Mouse (Mus musculus): ENCODE measurements at regions not wholly inside any gene's neighbourhood (a gene's known extent, or its start where the extent isn't known, plus 50 kb on each side); places are given as distances from the start of the nearest gene placed in this dataset.

- TF ChIP-seq CTCF (IDR thresholded peaks at IDR 0.05; ENCODE audit: extremely low read depth, insufficient read depth, low read length) (no peak), POLR2A (IDR thresholded peaks at IDR 0.05; ENCODE audit: extremely low read depth, insufficient read depth, low read length) (no peak)
Measured at GRCm38 (mm10) chr1:92719864-92720263, 71.2 kb upstream of the Otos start.
